Mouse (Mus musculus) MEL (cell line): ENCODE measurements at regions not wholly inside any gene's neighbourhood (a gene's known extent, or its start where the extent isn't known, plus 50 kb on each side); places are given as distances from the start of the nearest gene placed in this dataset.

Experiments
- DNase-seq: peaks from one replicate; pipeline ENCODE4 v3.0.0; 2011; ENCODE audit warnings: low read depth, low spot score
- H3K27ac ChIP-seq: 2 replicates; pipeline ENCODE4 v1.5.1; 2012; ENCODE audit warnings: low read depth, mild to moderate bottlenecking, control low read depth, low read length, moderate library complexity; ENCODE audit not compliant: control insufficient read depth
- H3K27me3 ChIP-seq, 2 experiments: fragments of 150-350 bp in 1 of 2; sonication (generic) in 1 of 2; 2 replicates each; pipeline ENCODE4 v1.6.1; 2012; ENCODE audit warnings: low read length in 2 of 2, mild to moderate bottlenecking in 2 of 2, improper control_type of control experiment in 1 of 2, moderate library complexity in 1 of 2; ENCODE audit not compliant: insufficient read depth in 2 of 2, control insufficient read depth in 1 of 2
- H3K36me3 ChIP-seq, 2 experiments: 2 replicates each; pipeline ENCODE4 v1.6.1; 2012 to 2014; ENCODE audit warnings: low read length in 2 of 2, improper control_type of control experiment in 1 of 2, inconsistent platforms in 1 of 2, mild to moderate bottlenecking in 1 of 2; ENCODE audit not compliant: insufficient read depth in 2 of 2, control insufficient read depth in 1 of 2
- H3K4me1 ChIP-seq, 2 experiments: fragments of 150-350 bp in 1 of 2; sonication (generic) in 1 of 2; 2 replicates each; pipeline ENCODE4 v1.6.1; 2012; ENCODE audit warnings: low read length in 2 of 2, improper control_type of control experiment in 1 of 2, mild to moderate bottlenecking in 1 of 2; ENCODE audit not compliant: insufficient read depth in 2 of 2, control insufficient read depth in 1 of 2
- H3K4me3 ChIP-seq, 2 experiments: fragments of 150-350 bp in 1 of 2; sonication (generic) in 1 of 2; 2 replicates each; pipeline ENCODE4 v1.5.1; 2012; ENCODE audit warnings: low read depth in 2 of 2, low read length in 2 of 2, mild to moderate bottlenecking in 2 of 2, moderate library complexity in 2 of 2, control low read depth in 1 of 2, improper control_type of control experiment in 1 of 2; ENCODE audit not compliant: control insufficient read depth in 1 of 2, insufficient read depth in 1 of 2
- H3K79me2 ChIP-seq: 2 replicates; pipeline ENCODE4 v1.6.1; 2012; ENCODE audit warnings: mild to moderate bottlenecking, low read length, moderate library complexity; ENCODE audit not compliant: control insufficient read depth, poor library complexity, insufficient read depth
- H3K9ac ChIP-seq: 2 replicates; pipeline ENCODE4 v1.6.1; 2012; ENCODE audit warnings: low read depth, mild to moderate bottlenecking, control low read depth, low read length, moderate library complexity; ENCODE audit not compliant: control insufficient read depth, poor library complexity, severe bottlenecking
- H3K9me3 ChIP-seq: fragments of 150-350 bp; sonication (generic); replicated peaks from 2 replicates; pipeline ENCODE4 v1.6.1; 2012; ENCODE audit warnings: mild to moderate bottlenecking, low read length, improper control_type of control experiment, moderate library complexity; ENCODE audit not compliant: insufficient read depth
- CHD2 ChIP-seq: IDR thresholded peaks from 2 replicates; pipeline ENCODE4 v1.6.1; 2011; ENCODE audit warnings: low read length, improper control_type of control experiment
- E2F4 ChIP-seq: IDR thresholded peaks from 2 replicates; pipeline ENCODE4 v1.6.1; 2011; ENCODE audit warnings: low read depth, low read length, improper control_type of control experiment, borderline replicate concordance
- ELF1 ChIP-seq: IDR thresholded peaks from 2 replicates; pipeline ENCODE4 v1.6.1; 2014; ENCODE audit warnings: low read depth, mild to moderate bottlenecking, inconsistent platforms, low read length, improper control_type of control experiment, moderate library complexity
- EP300 ChIP-seq, 2 experiments: IDR thresholded peaks; 2 replicates each; pipeline ENCODE4 v1.6.1; 2011; ENCODE audit warnings: improper control_type of control experiment in 2 of 2, low read length in 2 of 2, low read depth in 1 of 2, mild to moderate bottlenecking in 1 of 2
- JUND ChIP-seq: IDR thresholded peaks from 2 replicates; pipeline ENCODE4 v1.6.1; 2011; ENCODE audit warnings: low read depth, mild to moderate bottlenecking, improper control_type of control experiment, low read length
- KAT2A ChIP-seq: conservative IDR thresholded peaks from 2 replicates; pipeline ENCODE4 v1.6.1; 2012; ENCODE audit warnings: low read depth, low read length, improper control_type of control experiment, inconsistent platforms
- MAFK ChIP-seq: IDR thresholded peaks from 2 replicates; pipeline ENCODE4 v1.6.1; 2011; ENCODE audit warnings: low read depth, mild to moderate bottlenecking, low read length, improper control_type of control experiment, borderline replicate concordance
- MAZ ChIP-seq: IDR thresholded peaks from 2 replicates; pipeline ENCODE4 v1.6.1; 2012; ENCODE audit warnings: low read depth, mild to moderate bottlenecking, inconsistent platforms, low read length, improper control_type of control experiment
- MEF2A ChIP-seq: IDR thresholded peaks from 2 replicates; pipeline ENCODE4 v1.6.1; 2014; ENCODE audit warnings: low read depth, mild to moderate bottlenecking, inconsistent platforms, low read length, improper control_type of control experiment; ENCODE audit not compliant: poor library complexity, insufficient replicate concordance, severe bottlenecking; ENCODE audit errors: extremely low read depth
- MYC ChIP-seq: IDR thresholded peaks from 2 replicates; pipeline ENCODE4 v1.6.1; 2011; ENCODE audit warnings: low read depth, mild to moderate bottlenecking, low read length, improper control_type of control experiment, moderate library complexity
- NELFE ChIP-seq: IDR thresholded peaks from 2 replicates; pipeline ENCODE4 v1.6.1; 2011; ENCODE audit warnings: low read depth, low read length, improper control_type of control experiment
- POLR2A ChIP-seq, 2 experiments: IDR thresholded peaks; 2 replicates each; pipeline ENCODE4 v1.6.1; 2011 to 2012; ENCODE audit warnings: low read length in 2 of 2, mild to moderate bottlenecking in 2 of 2, control low read depth in 1 of 2, improper control_type of control experiment in 1 of 2, low read depth in 1 of 2, moderate library complexity in 1 of 2; ENCODE audit not compliant: control insufficient read depth in 1 of 2, insufficient read depth in 1 of 2, poor library complexity in 1 of 2
- RAD21 ChIP-seq: IDR thresholded peaks from 2 replicates; pipeline ENCODE4 v1.6.1; 2011; ENCODE audit warnings: mild to moderate bottlenecking, low read depth, low read length, improper control_type of control experiment
- RCOR1 ChIP-seq: IDR thresholded peaks from 2 replicates; pipeline ENCODE4 v1.6.1; 2012; ENCODE audit warnings: low read depth, mild to moderate bottlenecking, inconsistent platforms, low read length, improper control_type of control experiment
- TAL1 ChIP-seq: IDR thresholded peaks from 2 replicates; pipeline ENCODE4 v1.6.1; 2012; ENCODE audit warnings: mild to moderate bottlenecking, inconsistent platforms, low read length, moderate library complexity, mixed read lengths
- TBP ChIP-seq: IDR thresholded peaks from 2 replicates; pipeline ENCODE4 v1.8.0; 2011; ENCODE audit warnings: low read depth, low read length, improper control_type of control experiment
- UBTF ChIP-seq: IDR thresholded peaks from 2 replicates; pipeline ENCODE4 v1.6.1; 2012; ENCODE audit warnings: low read depth, mild to moderate bottlenecking, inconsistent platforms, low read length, improper control_type of control experiment, moderate library complexity, borderline replicate concordance; ENCODE audit not compliant: insufficient read depth
- USF2 ChIP-seq, 2 experiments: IDR thresholded peaks; 2 replicates each; pipeline ENCODE4 v1.6.1; 2011 to 2012; ENCODE audit warnings: improper control_type of control experiment in 2 of 2, low read length in 2 of 2, borderline replicate concordance in 1 of 2, inconsistent platforms in 1 of 2, low read depth in 1 of 2, mild to moderate bottlenecking in 1 of 2; ENCODE audit not compliant: insufficient read depth in 1 of 2
- ZC3H11A ChIP-seq: IDR thresholded peaks from 2 replicates; pipeline ENCODE4 v1.6.1; 2012; ENCODE audit warnings: low read depth, mild to moderate bottlenecking, inconsistent platforms, low read length, improper control_type of control experiment
- ZKSCAN1 ChIP-seq: IDR thresholded peaks from 2 replicates; pipeline ENCODE4 v1.6.1; 2012; ENCODE audit warnings: low read depth, mild to moderate bottlenecking, inconsistent platforms, low read length, improper control_type of control experiment, moderate library complexity
- ZMIZ1 ChIP-seq: IDR thresholded peaks from 2 replicates; pipeline ENCODE4 v1.6.1; 2012; ENCODE audit warnings: low read depth, mild to moderate bottlenecking, inconsistent platforms, low read length, improper control_type of control experiment, moderate library complexity

DNA sequence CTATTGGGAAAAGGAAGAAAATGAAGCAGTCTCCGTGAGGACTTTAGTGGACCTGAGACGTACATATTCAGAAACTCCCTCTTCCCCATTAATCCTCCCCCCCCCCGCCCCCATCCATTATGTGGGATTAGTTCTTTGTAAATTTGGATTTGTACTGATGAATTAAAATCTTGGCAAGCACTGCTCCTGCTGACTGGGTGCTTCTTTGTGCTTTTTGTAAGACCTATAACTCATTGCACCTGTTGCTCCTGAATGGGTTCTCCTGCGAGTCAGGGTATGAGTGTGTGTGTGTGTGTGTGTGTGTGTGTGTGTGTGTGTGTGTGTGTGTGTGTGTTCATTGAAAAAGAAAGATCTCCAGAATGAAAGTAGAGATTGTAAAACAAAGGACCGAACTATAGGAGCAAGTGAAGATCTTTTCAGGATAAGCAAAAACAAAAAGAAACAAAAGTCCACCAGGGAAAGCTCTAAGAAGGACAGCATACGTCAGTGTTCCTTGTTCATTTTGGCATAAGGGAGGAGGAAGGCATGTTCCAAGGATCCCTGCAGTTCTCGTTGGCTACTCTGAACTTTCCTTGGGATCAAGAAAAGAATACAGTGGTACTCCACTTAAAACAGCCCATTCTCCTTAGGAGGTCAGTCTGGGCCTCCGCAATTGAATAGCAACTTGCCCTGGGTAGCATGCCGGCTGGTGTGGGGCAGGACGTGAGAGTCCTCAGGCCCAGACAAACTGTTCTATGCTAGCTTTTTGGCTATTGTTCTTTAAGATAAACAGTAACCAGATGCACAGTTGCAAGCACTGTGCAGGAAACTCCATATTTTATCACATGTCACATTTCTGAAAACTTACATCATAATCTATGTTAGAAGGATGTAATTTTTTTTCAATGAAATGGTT, 131.9 kb upstream of the Zfp462 start:
- H3K36me3 ChIP-seq: no peaks in the 10 kb centered on the region
- H3K4me1 ChIP-seq: no peaks in the 10 kb centered on the region

GRCm38 (mm10) chr4:54837326-54837725, 107.5 kb upstream of the Zfp462 start:
- DNase-seq: no peak
- no peak overlapping the region for H3K27ac ChIP-seq
- H3K36me3 ChIP-seq: no peaks in the 10 kb centered on the region
- no peaks in the 10 kb centered on the region for H3K79me2 ChIP-seq
- H3K4me1 ChIP-seq: no peaks in the 10 kb centered on the region
- H3K9me3 ChIP-seq: no peaks in the 10 kb centered on the region
- no peak overlapping the region for H3K9ac ChIP-seq
- no peaks in the 10 kb centered on the region for H3K27me3 ChIP-seq
- no peak overlapping the region for H3K4me3 ChIP-seq
- TF ChIP-seq MAZ (no peak), TBP (no peak), E2F4 (no peak), MYC (no peak), USF2 (IDR thresholded peaks at IDR 0.05; ENCODE audit: borderline replicate concordance in 1 of 2, insufficient read depth in 1 of 2, low read depth in 1 of 2, low read length in 2 of 2) (no peak), RAD21 (no peak), UBTF (no peak), MAFK (no peak), ZC3H11A (no peak), CHD2 (no peak), NELFE (no peak)

More for the DNA sequence above, 131.9 kb upstream of the Zfp462 start:
- TF ChIP-seq MEF2A (no peak), KAT2A (no peak), ZC3H11A (no peak), ZMIZ1 (no peak), TAL1 (no peak), ELF1 (no peak), JUND (no peak), EP300 (IDR thresholded peaks at IDR 0.05; ENCODE audit: low read depth in 1 of 2, low read length in 2 of 2) (no peak), RCOR1 (no peak), ZKSCAN1 (no peak), UBTF (no peak), POLR2A (IDR thresholded peaks at IDR 0.05; ENCODE audit: control insufficient read depth in 1 of 2, insufficient read depth in 1 of 2, low read depth in 1 of 2, low read length in 2 of 2, poor library complexity in 1 of 2) (no peak)
- Histone ChIP-seq H3K27me3 (no peaks in the 10 kb centered on the region), H3K9ac (no peak overlapping the region), H3K79me2 (no peaks in the 10 kb centered on the region), H3K9me3 (no peaks in the 10 kb centered on the region), H3K27ac (no peak overlapping the region), H3K4me3 (no peak overlapping the region)
- no peak for DNase-seq
